Mouse (Mus musculus) lung, adult 2 months (tissue): Measurements from ENCODE around the gene Nrxn3.

ENCODE experiments used
- CTCF ChIP-seq: fragments of 200-500 bp; IDR thresholded peaks from 2 replicates; pipeline ENCODE4 v1.5.1; 2011; ENCODE audit warnings: mild to moderate bottlenecking, low read length, control low read depth; ENCODE audit not compliant: insufficient read depth
- POLR2A ChIP-seq: fragments of 200-500 bp; IDR thresholded peaks from 2 replicates; pipeline ENCODE4 v1.6.1; 2011; ENCODE audit warnings: low read depth, mild to moderate bottlenecking, control low read depth, low read length, borderline replicate concordance; ENCODE audit errors: extremely low read depth

DNA sequence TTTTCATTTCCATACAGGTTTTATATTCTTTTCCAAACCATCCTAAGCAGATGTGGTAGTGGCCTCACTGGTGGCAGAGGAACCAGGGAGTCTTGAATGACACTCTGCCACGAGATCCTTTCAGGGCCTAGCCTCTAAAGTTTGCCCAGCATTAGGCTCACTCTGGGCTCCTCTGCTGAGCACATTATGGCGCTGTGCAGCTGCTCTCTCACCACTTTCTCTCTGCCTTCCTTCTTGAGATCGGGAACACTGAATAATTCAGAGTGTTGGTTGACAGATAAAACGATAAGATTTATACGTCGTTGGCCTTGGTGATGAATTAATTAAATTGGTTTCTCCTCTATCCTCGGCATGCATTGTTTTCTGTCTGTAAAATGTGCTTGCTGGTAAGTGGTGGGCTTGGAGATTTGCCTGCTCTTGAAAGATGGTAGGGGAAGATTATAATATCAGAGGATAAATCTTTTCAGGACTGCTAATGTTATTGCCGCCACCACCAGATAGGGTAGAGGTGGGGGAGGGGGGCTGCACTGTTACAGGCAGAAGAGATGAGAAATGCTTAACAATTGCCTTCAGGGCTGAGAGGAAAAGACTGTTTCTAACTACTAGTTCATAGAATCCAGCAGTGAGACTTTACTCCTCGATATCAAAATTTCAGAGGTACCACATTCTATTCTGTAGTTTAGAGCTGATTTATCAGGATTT lies 1094.5 kb downstream of the Nrxn3 start:
- TF ChIP-seq CTCF = no peak
- TF ChIP-seq POLR2A = no peak
